Mouse (Mus musculus) olfactory bulb, adult 2 months (tissue): ENCODE measurements around the gene Zfp62. TPM values are rescaled to one million over a fixed set of nuclear protein-coding genes. Genes with fewer than 3 reads are reported as not detected.
A peak's percentile ranks its signal among the peaks of the same experiment; 100 is the strongest.

ENCODE experiments used
- H3K27ac ChIP-seq: fragments of 200-500 bp; 2 replicates; pipeline ENCODE4 v1.5.1; 2012; ENCODE audit warnings: low read depth, low read length; ENCODE audit not compliant: insufficient read depth
- H3K4me1 ChIP-seq: fragments of 200-500 bp; 2 replicates; pipeline ENCODE4 v1.6.1; 2012; ENCODE audit warnings: low read length; ENCODE audit not compliant: control insufficient read depth, insufficient read depth
- H3K4me3 ChIP-seq: fragments of 200-500 bp; 2 replicates; pipeline ENCODE4 v1.5.1; 2012; ENCODE audit warnings: mild to moderate bottlenecking, low read depth, low read length, moderate library complexity; ENCODE audit not compliant: insufficient read depth
- CTCF ChIP-seq: fragments of 200-500 bp; IDR thresholded peaks from 2 replicates; pipeline ENCODE4 v1.5.1; 2012; ENCODE audit warnings: low read depth, mild to moderate bottlenecking, low read length, moderate library complexity; ENCODE audit not compliant: insufficient read depth
- POLR2A ChIP-seq: fragments of 200-500 bp; IDR thresholded peaks from 2 replicates; pipeline ENCODE4 v1.6.1; 2012; ENCODE audit warnings: mild to moderate bottlenecking, low read depth, low read length, moderate library complexity; ENCODE audit not compliant: insufficient read depth
- WGBS: fragments of 180-500 bp; shearing (Covaris S2); methylation state at CpG from one replicate; pipeline ENCODE4 v1.1.7; 2018; 5-methylcytosine and 5-hydroxymethylcytosine counted together
- polyA plus RNA-seq: library from polyadenylated mRNA; stranded (reverse); fragments of >200 nt; gene quantifications from 2 replicates; pipeline ENCODE4 v1.2.4, GENCODE M21; 2012; ENCODE audit warnings: low replicate concordance; ENCODE audit not compliant: missing spikeins, insufficient read depth, insufficient read length

The Zfp62 gene
- polyA plus RNA-seq, 1 experiment, result not detected

GRCm38 (mm10) chr11:49202523-49203061, 500 bp upstream of the Zfp62 start:
- 2% methylated on average over 10 of the region's 10 CpGs for WGBS

GRCm38 (mm10) chr11:49203771-49204497, 842 bp downstream of the Zfp62 start:
- TF ChIP-seq POLR2A (no peak), CTCF (no peak)
- H3K4me3 ChIP-seq, result peak overlapping the region; percentile 97
- peak overlapping the region; percentile 83 for H3K27ac ChIP-seq
- H3K4me1 ChIP-seq, result peaks cover 3% of the 10 kb centered on the region; the same call in 1 of the 2 replicates
- under 1% methylated on average over 24 of the region's 24 CpGs for WGBS

More at GRCm38 (mm10) chr11:49202523-49203061, 500 bp upstream of the Zfp62 start:
- Histone ChIP-seq H3K4me1 (peaks cover 3% of the 10 kb centered on the region; the same call in 1 of the 2 replicates), H3K27ac (0 out of 2 replicates have a peak overlapping the region, but pooled peaks have one; percentile 23), H3K4me3 (peak overlapping the region; percentile 97)
- TF ChIP-seq POLR2A, result no peak
- TF ChIP-seq CTCF, result no peak

- WGBS, result 86% methylated on average over 6 of the region's 6 CpGs
These were observed 2.0 kb downstream of the Zfp62 start for GRCm38 (mm10) chr11:49205080-49205590.

GRCm38 (mm10) chr11:49207495-49207894, 4.4 kb downstream of the Zfp62 start:
- TF ChIP-seq POLR2A (no peak), CTCF (no peak)
- peaks cover 2% of the 10 kb centered on the region; the same call in 1 of the 2 replicates for H3K4me1 ChIP-seq
- H3K4me3 ChIP-seq, result no peak overlapping the region
- H3K27ac ChIP-seq, result no peak overlapping the region
- WGBS, result 100% methylated on average over 1 of the region's 1 CpGs

More at GRCm38 (mm10) chr11:49205080-49205590, 2.0 kb downstream of the Zfp62 start:
- no peak overlapping the region for H3K27ac ChIP-seq
- H3K4me1 ChIP-seq, result peaks cover 3% of the 10 kb centered on the region; the same call in 1 of the 2 replicates
- H3K4me3 ChIP-seq, result no peak overlapping the region
- TF ChIP-seq CTCF (no peak), POLR2A (no peak)

GRCm38 (mm10) chr11:49212577-49212976, 9.5 kb downstream of the Zfp62 start:
- no peaks in the 10 kb centered on the region for H3K4me1 ChIP-seq
- TF ChIP-seq CTCF, result no peak
- TF ChIP-seq POLR2A, result no peak
- no peak overlapping the region for H3K4me3 ChIP-seq
- no peak overlapping the region for H3K27ac ChIP-seq

- TF ChIP-seq CTCF (no peak), POLR2A (no peak)
- Histone ChIP-seq H3K4me1 (no peaks in the 10 kb centered on the region), H3K27ac (no peak overlapping the region), H3K4me3 (no peak overlapping the region)
- WGBS, result 98% methylated on average over 1 of the region's 1 CpGs
These were observed 10.4 kb downstream of the Zfp62 start for GRCm38 (mm10) chr11:49213505-49213904.

- 100% methylated on average over 2 of the region's 2 CpGs for WGBS
- Histone ChIP-seq H3K4me1 (no peaks in the 10 kb centered on the region), H3K27ac (no peak overlapping the region), H3K4me3 (no peak overlapping the region)
- TF ChIP-seq POLR2A (no peak), CTCF (no peak)
These were observed 16.2 kb downstream of the Zfp62 start for GRCm38 (mm10) chr11:49219271-49219670.

- no peak for TF ChIP-seq CTCF
- TF ChIP-seq POLR2A, result no peak
- H3K4me1 ChIP-seq, result no peaks in the 10 kb centered on the region
- WGBS, result 78% methylated on average over 1 of the region's 1 CpGs
These were observed 21.4 kb downstream of the Zfp62 start for GRCm38 (mm10) chr11:49224455-49224854.

GRCm38 (mm10) chr11:49232781-49233180, 29.7 kb downstream of the Zfp62 start:
- Histone ChIP-seq H3K4me3 (no peak overlapping the region), H3K27ac (no peak overlapping the region), H3K4me1 (no peaks in the 10 kb centered on the region)
- WGBS, result 53% methylated on average over 3 of the region's 3 CpGs
- TF ChIP-seq POLR2A (no peak), CTCF (no peak)

More at GRCm38 (mm10) chr11:49224455-49224854, 21.4 kb downstream of the Zfp62 start:
- no peak overlapping the region for H3K4me3 ChIP-seq
- H3K27ac ChIP-seq, result no peak overlapping the region
